Mouse (Mus musculus): ENCODE results near the gene Tmem210.
"Not testable (repeated sequence)": the region's sequence is repeated elsewhere in the genome, so short reads cannot be mapped to it uniquely, and the experiment has no call there.

The Tmem210 gene

GRCm38 (mm10) chr2:25287927-25288649 is at the start of gene Tmem210:
TSS of gene Tmem210 (plus strand) at chr2:25288145.
- DNase-seq (ENCODE audit: low read depth), result no peak

GRCm38 (mm10) chr2:25239766-25240165 is 48.2 kb upstream of the Tmem210 start:
- DNase-seq (ENCODE audit: low read depth), result no peak

GRCm38 (mm10) chr2:25240310-25240709 is 47.6 kb upstream of the Tmem210 start:
- no peak for DNase-seq (ENCODE audit: low read depth)

- DNase-seq (ENCODE audit: low read depth), result no peak
Observed at GRCm38 (mm10) chr2:25240723-25241437, 47.1 kb upstream of the Tmem210 start.

GRCm38 (mm10) chr2:25241438-25241775 is 46.5 kb upstream of the Tmem210 start:
- DNase-seq (ENCODE audit: low read depth), result no peak

GRCm38 (mm10) chr2:25242101-25242506 is 45.8 kb upstream of the Tmem210 start, which contains the start of the genes Rnf208 and Cysrt1:
TSS of gene Rnf208 (plus strand) at chr2:25242255.
TSS of gene Cysrt1 (minus strand) at chr2:25242452.
- no peak for DNase-seq (ENCODE audit: low read depth)

GRCm38 (mm10) chr2:25243342-25243741 is 44.6 kb upstream of the Tmem210 start:
- no peak for DNase-seq (ENCODE audit: low read depth)

GRCm38 (mm10) chr2:25244144-25244543 is 43.8 kb upstream of the Tmem210 start:
- no peak for DNase-seq (ENCODE audit: low read depth)

- DNase-seq (ENCODE audit: low read depth), result no peak
Observed at GRCm38 (mm10) chr2:25246183-25247072, 41.5 kb upstream of the Tmem210 start, which contains the start of gene AL732309.1. TSS of gene AL732309.1 (minus strand) at chr2:25246863.

- DNase-seq (ENCODE audit: low read depth), result no peak
Observed at GRCm38 (mm10) chr2:25252331-25252730, 35.6 kb upstream of the Tmem210 start.

- peak; percentile 87 for DNase-seq (ENCODE audit: low read depth)
Observed at GRCm38 (mm10) chr2:25255284-25255779, 32.6 kb upstream of the Tmem210 start, which contains the start of gene Tmem203. TSS of gene Tmem203 (plus strand) at chr2:25255439.

- DNase-seq (ENCODE audit: low read depth), result peak; percentile 78
Observed at GRCm38 (mm10) chr2:25256443-25257109, 31.4 kb upstream of the Tmem210 start.

- not testable (repeated sequence) for DNase-seq (ENCODE audit: low read depth)
Observed at GRCm38 (mm10) chr2:25257250-25257649, 30.7 kb upstream of the Tmem210 start.

- DNase-seq (ENCODE audit: low read depth), result no peak
Observed at GRCm38 (mm10) chr2:25258887-25259286, 29.1 kb upstream of the Tmem210 start.

GRCm38 (mm10) chr2:25261870-25262269 is 26.1 kb upstream of the Tmem210 start:
- no peak for DNase-seq (ENCODE audit: low read depth)

- DNase-seq (ENCODE audit: low read depth), result peak; percentile 89
Observed at GRCm38 (mm10) chr2:25262291-25262767, 25.6 kb upstream of the Tmem210 start, which contains the start of gene Tprn. TSS of gene Tprn (plus strand) at chr2:25262618.

GRCm38 (mm10) chr2:25262795-25263622 is 24.9 kb upstream of the Tmem210 start:
- DNase-seq (ENCODE audit: low read depth), result no peak

- DNase-seq (ENCODE audit: low read depth), result no peak
Observed at GRCm38 (mm10) chr2:25263623-25264285, 24.2 kb upstream of the Tmem210 start.

GRCm38 (mm10) chr2:25264286-25264660 is 23.7 kb upstream of the Tmem210 start:
- no peak for DNase-seq (ENCODE audit: low read depth)

- DNase-seq (ENCODE audit: low read depth), result no peak
Observed at GRCm38 (mm10) chr2:25264851-25265250, 23.1 kb upstream of the Tmem210 start.

All from c-Kit-positive CD71-negative TER-119-negative erythroid progenitor cells, embryonic 14.5 days (primary cell).